Mouse (Mus musculus) brain, embryonic 14.5 days (tissue): Measurements from ENCODE around the gene Mrpl36. TPM values are rescaled to one million over a fixed set of nuclear protein-coding genes. Genes with fewer than 3 reads are reported as not detected.

ENCODE experiments used
- DNase-seq: peaks from one replicate; pipeline ENCODE4 v3.0.0-alpha.2; 2011; ENCODE audit warnings: low read depth
- CTCF ChIP-seq: fragments of 200-500 bp; IDR thresholded peaks from 2 replicates; pipeline ENCODE4 v1.5.1; 2012; ENCODE audit warnings: inconsistent platforms, mild to moderate bottlenecking, moderate library complexity, borderline replicate concordance; ENCODE audit not compliant: insufficient read depth, insufficient read length; ENCODE audit errors: extremely low read depth
- POLR2A ChIP-seq: fragments of 200-500 bp; IDR thresholded peaks from 2 replicates; pipeline ENCODE4 v1.6.1; 2012; ENCODE audit warnings: mild to moderate bottlenecking, inconsistent platforms, borderline replicate concordance; ENCODE audit not compliant: poor library complexity, insufficient read depth, insufficient read length, severe bottlenecking; ENCODE audit errors: extremely low read depth
- polyA plus RNA-seq: library from polyadenylated mRNA; depleted of rRNA; stranded (reverse); fragments of >200 nt; gene quantifications from 2 replicates; pipeline ENCODE4 v1.2.3, GENCODE M21; 2012

The Mrpl36 gene
- polyA plus RNA-seq, 1 experiment: 58.7 TPM

DNA sequence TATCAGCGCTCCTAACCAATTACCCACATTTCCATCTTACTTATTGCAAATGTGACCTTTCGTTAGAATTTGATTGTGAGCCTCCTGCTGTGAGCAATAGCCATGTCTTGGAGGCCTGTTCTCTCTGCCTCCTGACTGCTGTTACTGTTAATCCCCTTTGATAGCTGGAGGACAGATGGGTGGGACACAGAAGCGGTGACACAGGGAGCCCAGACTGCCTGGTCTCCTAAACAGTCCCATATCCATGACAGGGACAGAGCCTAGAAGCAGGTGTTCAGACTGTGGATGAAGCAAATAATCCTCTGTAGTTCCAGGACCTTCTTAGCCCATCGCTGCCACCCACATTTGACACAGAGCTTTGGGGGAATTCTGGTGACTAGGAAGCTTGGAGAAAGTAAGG, 21.9 kb upstream of the Mrpl36 start:
- peak; percentile 61 for DNase-seq
- TF ChIP-seq POLR2A (no peak), CTCF (no peak)

- DNase-seq: peak; percentile 63
- TF ChIP-seq CTCF: peak; percentile 77
- TF ChIP-seq POLR2A: no peak
Measured at GRCm38 (mm10) chr13:73310183-73310929, 18.0 kb upstream of the Mrpl36 start.

DNA sequence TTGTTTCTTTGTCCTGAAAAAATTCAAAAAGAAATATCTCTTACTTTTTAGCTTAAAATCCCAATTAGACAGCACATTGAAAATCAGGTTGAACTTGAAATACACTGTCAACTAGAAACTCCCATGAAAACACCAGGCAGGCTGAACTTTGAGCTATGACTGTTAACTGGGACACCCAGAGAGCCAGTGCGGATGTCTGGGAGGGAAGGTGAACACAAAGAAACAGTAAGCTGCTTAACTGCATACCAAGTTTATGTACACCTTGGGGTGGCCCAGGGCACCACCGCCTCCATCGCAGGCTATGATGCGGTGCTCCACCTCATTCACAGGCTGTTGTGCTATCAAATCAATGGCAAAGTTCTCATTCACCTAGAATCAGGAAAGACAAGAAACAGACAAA, 8.3 kb upstream of the Mrpl36 start:
- no peak for DNase-seq
- TF ChIP-seq POLR2A: no peak
- no peak for TF ChIP-seq CTCF

DNA sequence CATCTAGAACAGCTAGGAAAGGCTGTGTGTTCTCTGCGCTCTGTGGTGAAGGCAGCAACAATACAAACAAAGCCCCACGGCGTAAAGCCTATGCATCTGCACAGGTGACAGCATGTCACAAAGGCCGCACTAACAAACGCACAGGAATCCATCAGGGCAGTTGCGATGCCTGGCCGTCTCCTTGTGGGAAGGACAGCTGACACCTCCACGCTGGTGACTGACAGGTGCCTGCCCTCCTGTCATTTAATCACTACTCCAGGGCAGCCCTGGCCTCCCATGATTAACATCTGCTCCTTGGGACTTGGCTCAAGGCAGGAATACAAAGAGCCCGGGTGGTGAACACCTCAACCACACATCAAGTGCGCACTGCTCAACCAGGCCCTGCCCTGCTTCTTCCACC, 5.7 kb upstream of the Mrpl36 start:
- no peak for DNase-seq
- TF ChIP-seq POLR2A (no peak), CTCF (no peak)

DNA sequence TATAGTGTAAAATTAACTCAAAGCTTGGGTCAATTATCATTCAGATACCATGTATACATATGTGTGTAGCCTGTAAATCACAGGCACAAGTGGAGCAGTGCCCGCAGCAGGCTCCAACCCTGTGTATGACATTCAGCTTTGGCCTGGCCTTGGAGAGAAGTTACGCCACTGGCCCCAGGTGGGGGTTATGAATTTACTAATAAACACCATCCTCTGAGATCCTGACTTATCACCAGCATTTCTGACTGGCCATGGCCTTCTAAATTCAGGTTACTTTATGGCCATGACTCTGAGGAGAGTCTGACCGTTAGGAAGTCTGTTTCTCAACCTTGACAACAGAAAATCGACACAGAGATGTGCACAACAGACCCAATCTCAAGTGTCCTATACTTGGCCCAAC, 4.9 kb upstream of the Mrpl36 start:
- no peak for DNase-seq
- no peak for TF ChIP-seq POLR2A
- no peak for TF ChIP-seq CTCF

DNA sequence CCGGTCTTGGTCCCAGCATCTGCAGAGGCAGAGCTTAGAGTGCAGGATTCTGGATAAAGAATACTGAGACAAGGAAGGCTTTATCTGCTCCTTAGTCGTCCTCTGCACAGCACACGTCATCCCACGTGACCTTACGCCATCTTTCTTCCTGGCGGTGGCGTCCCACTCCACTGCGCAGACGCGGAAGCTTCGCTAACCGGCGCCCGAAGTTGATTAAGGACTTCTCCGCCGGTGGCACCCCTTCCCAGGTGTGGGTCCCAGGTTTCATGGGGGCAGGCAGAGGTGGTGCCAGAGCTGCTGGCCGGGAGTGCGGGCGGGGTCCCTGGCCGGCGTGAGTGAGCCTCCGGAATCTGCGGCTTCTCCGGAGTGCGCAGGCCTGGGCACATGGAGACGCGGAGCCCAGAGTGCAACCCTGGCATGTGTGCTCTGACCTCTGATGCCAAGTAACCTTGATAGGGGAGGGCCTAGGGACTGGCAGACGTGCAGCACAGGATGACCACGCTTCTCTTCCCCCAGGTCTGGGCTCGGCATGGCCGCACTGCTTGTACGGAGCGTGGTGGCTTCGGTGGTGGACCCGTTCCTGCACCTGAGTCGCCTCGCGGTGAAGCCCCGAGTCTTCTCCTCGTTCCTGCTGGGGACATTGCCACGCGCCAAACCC, 2.7 kb downstream of the Mrpl36 start:
- peak; percentile 96 for DNase-seq
- TF ChIP-seq POLR2A (peak; percentile 50; the same call in 1 of the 2 replicates), CTCF (no peak)

- no peak for TF ChIP-seq POLR2A
- TF ChIP-seq CTCF: no peak
- no peak for DNase-seq
Measured at GRCm38 (mm10) chr13:73331736-73332135, 3.4 kb downstream of the Mrpl36 start.

GRCm38 (mm10) chr13:73336753-73337152, 8.4 kb downstream of the Mrpl36 start:
- TF ChIP-seq POLR2A (no peak), CTCF (no peak)

GRCm38 (mm10) chr13:73345102-73345890, 17.0 kb downstream of the Mrpl36 start:
- no peak for DNase-seq
- TF ChIP-seq POLR2A (no peak), CTCF (peak; percentile 26; the same call in 1 of the 2 replicates)

More at GRCm38 (mm10) chr13:73336753-73337152, 8.4 kb downstream of the Mrpl36 start:
- peak; percentile 23 for DNase-seq

DNA sequence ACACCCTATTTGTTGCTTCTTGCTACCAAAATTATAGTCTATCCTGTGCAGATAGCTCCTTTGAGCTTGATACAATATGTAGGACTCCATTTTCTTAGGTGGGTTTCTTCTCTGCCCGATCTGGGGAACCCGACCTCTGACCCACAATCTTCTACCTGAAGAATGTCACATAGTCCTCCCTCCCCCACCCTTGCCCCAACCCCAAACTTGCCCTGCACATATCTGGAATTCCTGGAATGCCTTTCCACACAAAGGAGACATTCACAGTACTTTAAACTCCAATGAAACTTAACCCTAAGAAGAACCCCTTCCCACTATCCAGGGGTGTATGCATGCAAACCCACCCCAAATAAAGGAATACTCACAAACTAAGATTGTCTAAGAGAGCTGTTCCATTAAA, 17.8 kb downstream of the Mrpl36 start:
- no peak for DNase-seq
- TF ChIP-seq POLR2A (no peak), CTCF (no peak)

GRCm38 (mm10) chr13:73346743-73347142, 18.4 kb downstream of the Mrpl36 start:
- TF ChIP-seq POLR2A (no peak), CTCF (no peak)
- no peak for DNase-seq
